Mouse (Mus musculus): ENCODE results near the gene Sec24a.

GRCm38 (mm10) chr11:51646751-51647667 is 116.4 kb downstream of the Sec24a start:
- TF ChIP-seq EP300 (IDR thresholded peaks at IDR 0.05) = peak; percentile 82
- no peak for TF ChIP-seq CTCF (IDR thresholded peaks at IDR 0.05)

Data from lung, postnatal 0 days (tissue).